Mouse (Mus musculus) forebrain, embryonic 15.5 days (tissue): ENCODE measurements around the gene Calm2. TPM values are rescaled to one million over a fixed set of nuclear protein-coding genes. Genes with fewer than 3 reads are reported as not detected.
A peak's percentile ranks its signal among the peaks of the same experiment; 100 is the strongest.

Experiments
- ATAC-seq: fragments of 200-750 bp; cut with Nextera tagmentation; replicated peaks from 2 replicates; pipeline ENCODE4 v1.8.0; 2017; ENCODE audit warnings: mild to moderate bottlenecking, moderate TSS enrichment, moderate library complexity
- H3K27ac ChIP-seq: fragments of 300-500 bp; sonication (generic); replicated peaks from 2 replicates; pipeline ENCODE4 v1.5.1; 2015; ENCODE audit warnings: mild to moderate bottlenecking, inconsistent platforms
- H3K27me3 ChIP-seq: fragments of 300-500 bp; sonication (generic); 2 replicates; pipeline ENCODE4 v1.6.1; 2015; ENCODE audit warnings: inconsistent platforms
- H3K36me3 ChIP-seq: fragments of 300-500 bp; sonication (generic); 2 replicates; pipeline ENCODE4 v1.6.1; 2015; ENCODE audit warnings: mild to moderate bottlenecking, inconsistent platforms
- H3K4me1 ChIP-seq: fragments of 300-500 bp; sonication (generic); 2 replicates; pipeline ENCODE4 v1.6.1; 2015; ENCODE audit warnings: inconsistent platforms
- H3K4me2 ChIP-seq: fragments of 300-500 bp; sonication (generic); replicated peaks from 2 replicates; pipeline ENCODE4 v1.6.1; 2015; ENCODE audit warnings: mild to moderate bottlenecking, inconsistent platforms
- H3K4me3 ChIP-seq: fragments of 300-500 bp; sonication (generic); 2 replicates; pipeline ENCODE4 v1.5.1; 2015; ENCODE audit warnings: mild to moderate bottlenecking, inconsistent platforms
- H3K9ac ChIP-seq: fragments of 300-500 bp; sonication (generic); replicated peaks from 2 replicates; pipeline ENCODE4 v1.6.1; 2015; ENCODE audit warnings: mild to moderate bottlenecking, inconsistent platforms
- H3K9me3 ChIP-seq: fragments of 300-500 bp; sonication (generic); 2 replicates; pipeline ENCODE4 v1.6.1; 2016; ENCODE audit warnings: inconsistent platforms
- WGBS: fragments of 180-500 bp; shearing (Covaris S2); methylation state at CpG from one replicate; pipeline ENCODE4 v1.1.7; 2015; ENCODE audit warnings: mixed read lengths; 5-methylcytosine and 5-hydroxymethylcytosine counted together
- polyA plus RNA-seq: library from polyadenylated mRNA; unstranded; fragments of >200 nt; fragmentation: Nextera tagmentation; extraction: Ambion mirVana; gene quantifications from 2 replicates; pipeline ENCODE4 v1.2.1, GENCODE M21; 2015

Gene Calm2
- polyA plus RNA-seq = 1,787 and 1,813 TPM in 2 replicates

DNA sequence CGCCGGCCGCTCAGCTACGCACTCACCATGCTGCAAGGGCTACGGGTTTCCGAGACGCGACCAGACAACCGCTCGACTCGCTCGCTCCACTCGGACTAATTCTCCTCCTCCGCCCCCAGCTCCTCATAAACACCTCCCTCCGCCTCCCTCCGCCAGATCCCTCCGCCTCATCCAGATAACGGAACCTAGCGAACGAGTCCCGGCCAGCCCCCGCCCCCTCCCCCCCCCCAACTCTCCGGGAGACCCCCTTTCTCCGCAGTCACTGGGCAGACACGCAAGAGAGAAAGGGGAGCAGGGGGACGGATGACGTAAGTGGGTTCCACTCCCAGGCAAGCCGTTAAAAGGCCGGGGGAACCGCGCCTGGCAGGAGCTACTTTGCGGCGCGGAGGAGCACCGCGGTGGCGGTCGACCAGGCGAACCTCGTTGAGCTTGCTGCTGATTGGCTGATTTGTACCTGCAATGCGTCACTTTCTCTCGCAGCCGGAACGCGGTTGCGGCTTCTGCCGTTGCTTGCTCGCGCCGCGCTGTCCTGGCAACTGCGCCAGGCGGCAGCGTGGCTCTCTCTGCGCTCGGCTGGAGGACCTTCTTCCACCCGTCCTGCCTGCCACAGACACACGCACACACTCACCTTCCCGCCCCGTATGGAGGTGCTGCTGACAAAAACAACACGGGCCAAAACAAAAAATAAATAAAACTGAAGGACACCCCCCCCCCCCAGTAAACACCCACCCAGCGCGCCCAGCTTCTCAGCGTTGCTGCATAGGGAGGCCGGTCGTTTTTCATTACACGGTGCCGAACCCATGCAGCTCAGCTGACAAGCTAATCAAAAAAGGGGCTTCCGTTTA, at the start of gene Calm2:
Gene Calm2, minus strand, starts transcription at position 169 of the 845 bp plus-strand sequence.
- H3K4me1 ChIP-seq = peaks cover 37% of the 10 kb centered on the region
- under 1% methylated on average over 68 of the region's 69 CpGs for WGBS
- ATAC-seq = peak; percentile 90

GRCm38 (mm10) chr17:87495504-87495903, 48.8 kb upstream of the Calm2 start:
- H3K4me2 ChIP-seq = no peak overlapping the region
- H3K4me3 ChIP-seq = no peak overlapping the region
- no peak overlapping the region for H3K9ac ChIP-seq
- H3K36me3 ChIP-seq = no peaks in the 10 kb centered on the region
- H3K9me3 ChIP-seq = no peaks in the 10 kb centered on the region
- 96% methylated on average over 4 of the region's 4 CpGs for WGBS
- no peaks in the 10 kb centered on the region for H3K27me3 ChIP-seq
- no peak overlapping the region for H3K27ac ChIP-seq
- no peak for ATAC-seq
- peaks cover 2% of the 10 kb centered on the region; the same call in 1 of the 2 replicates for H3K4me1 ChIP-seq

More for the DNA sequence above, at the start of gene Calm2:
- H3K36me3 ChIP-seq = no peaks in the 10 kb centered on the region
- peak within 1 kb of the TSS; percentile 96 for H3K4me3 ChIP-seq
- H3K9me3 ChIP-seq = no peaks in the 10 kb centered on the region
- peak within 1 kb of the TSS; percentile 99 for H3K27ac ChIP-seq
- H3K9ac ChIP-seq = peak within 1 kb of the TSS; percentile 100
- no peaks in the 10 kb centered on the region for H3K27me3 ChIP-seq
- H3K4me2 ChIP-seq = peak within 1 kb of the TSS; percentile 70

DNA sequence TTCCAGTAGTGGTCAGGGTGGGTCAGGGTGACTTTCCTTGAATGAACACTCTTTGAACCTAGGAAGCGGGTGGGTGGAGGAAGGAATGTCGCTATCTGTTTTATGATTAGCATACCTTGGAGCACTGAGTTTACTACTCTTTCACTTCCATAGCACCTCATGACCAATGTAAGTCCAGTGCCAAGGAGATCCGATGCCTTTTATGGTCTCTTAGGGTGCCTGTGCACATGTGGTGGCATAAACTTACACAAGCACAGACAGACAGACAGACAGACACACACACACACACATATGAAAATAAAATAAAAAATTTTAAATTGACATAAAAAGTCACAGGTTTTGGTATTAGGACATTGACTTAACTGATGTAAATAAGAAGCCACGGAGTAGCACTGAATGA, 47.6 kb upstream of the Calm2 start:
- 93% methylated on average over 4 of the region's 4 CpGs for WGBS
- Histone ChIP-seq H3K4me1 (peaks cover 5% of the 10 kb centered on the region; the same call in 1 of the 2 replicates), H3K9ac (no peak overlapping the region), H3K4me3 (no peak overlapping the region), H3K27ac (no peak overlapping the region), H3K4me2 (no peak overlapping the region), H3K36me3 (no peaks in the 10 kb centered on the region), H3K27me3 (no peaks in the 10 kb centered on the region), H3K9me3 (no peaks in the 10 kb centered on the region)
- no peak for ATAC-seq

DNA sequence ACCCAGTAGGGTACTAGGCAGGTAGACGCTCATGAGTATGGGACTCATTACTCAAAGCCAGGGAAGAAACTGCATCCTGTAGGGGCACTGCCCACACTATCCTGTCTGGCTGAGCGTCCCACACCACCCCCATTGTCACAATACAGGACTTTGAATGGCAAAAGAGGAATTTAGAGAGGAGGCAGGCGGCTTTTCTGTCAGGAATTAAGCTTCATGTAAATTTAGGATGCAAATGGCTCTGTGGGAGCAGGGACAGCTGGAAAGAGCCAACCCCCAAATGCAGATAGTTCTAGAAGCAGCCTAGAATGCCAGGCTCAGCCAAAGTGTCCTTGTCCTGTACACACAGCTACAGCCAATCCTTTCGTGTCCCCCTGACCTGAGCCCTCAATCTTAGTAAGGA, 45.6 kb upstream of the Calm2 start:
- Histone ChIP-seq H3K36me3 (no peaks in the 10 kb centered on the region), H3K4me2 (no peak overlapping the region), H3K4me3 (no peak overlapping the region), H3K9me3 (no peaks in the 10 kb centered on the region), H3K27ac (no peak overlapping the region), H3K9ac (no peak overlapping the region), H3K4me1 (peaks cover 5% of the 10 kb centered on the region; the same call in 1 of the 2 replicates), H3K27me3 (no peaks in the 10 kb centered on the region)
- 54% methylated on average over 4 of the region's 4 CpGs for WGBS
- no peak for ATAC-seq

DNA sequence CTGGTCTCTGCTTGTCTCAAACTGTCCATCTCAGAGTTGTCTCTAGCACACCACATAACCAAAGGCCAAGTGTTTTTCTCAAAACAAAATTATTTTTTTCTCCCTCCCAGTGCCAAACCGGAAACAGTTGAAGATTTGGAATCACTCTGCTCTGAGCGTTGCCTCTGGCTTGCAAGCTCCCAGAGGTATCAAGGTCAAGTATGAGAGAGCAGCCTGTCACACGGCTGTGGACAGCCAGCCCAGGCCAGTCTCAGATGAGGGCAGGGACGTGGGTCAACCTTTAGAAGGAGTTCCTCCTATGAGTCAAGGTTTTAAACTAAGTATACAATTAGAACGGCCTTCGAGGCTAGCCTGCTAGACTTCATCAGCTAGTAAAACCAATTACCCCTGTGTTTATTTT, 43.6 kb upstream of the Calm2 start:
- Histone ChIP-seq H3K36me3 (no peaks in the 10 kb centered on the region), H3K27ac (peak overlapping the region; percentile 13; the same call in 1 of the 2 replicates)
- WGBS = 43% methylated on average over 6 of the region's 6 CpGs

GRCm38 (mm10) chr17:87485751-87486150, 39.0 kb upstream of the Calm2 start:
- Histone ChIP-seq H3K4me3 (no peak overlapping the region), H3K36me3 (no peaks in the 10 kb centered on the region), H3K9ac (no peak overlapping the region), H3K27ac (no peak overlapping the region), H3K9me3 (no peaks in the 10 kb centered on the region), H3K4me2 (no peak overlapping the region), H3K27me3 (no peaks in the 10 kb centered on the region), H3K4me1 (peaks cover 5% of the 10 kb centered on the region; the same call in 1 of the 2 replicates)
- 92% methylated on average over 5 of the region's 5 CpGs for WGBS
- ATAC-seq = no peak

More for the DNA sequence above, 43.6 kb upstream of the Calm2 start:
- Histone ChIP-seq H3K9ac (no peak overlapping the region), H3K9me3 (no peaks in the 10 kb centered on the region), H3K4me1 (peaks cover 5% of the 10 kb centered on the region; the same call in 1 of the 2 replicates), H3K4me2 (no peak overlapping the region), H3K4me3 (no peak overlapping the region), H3K27me3 (no peaks in the 10 kb centered on the region)
- ATAC-seq = no peak

DNA sequence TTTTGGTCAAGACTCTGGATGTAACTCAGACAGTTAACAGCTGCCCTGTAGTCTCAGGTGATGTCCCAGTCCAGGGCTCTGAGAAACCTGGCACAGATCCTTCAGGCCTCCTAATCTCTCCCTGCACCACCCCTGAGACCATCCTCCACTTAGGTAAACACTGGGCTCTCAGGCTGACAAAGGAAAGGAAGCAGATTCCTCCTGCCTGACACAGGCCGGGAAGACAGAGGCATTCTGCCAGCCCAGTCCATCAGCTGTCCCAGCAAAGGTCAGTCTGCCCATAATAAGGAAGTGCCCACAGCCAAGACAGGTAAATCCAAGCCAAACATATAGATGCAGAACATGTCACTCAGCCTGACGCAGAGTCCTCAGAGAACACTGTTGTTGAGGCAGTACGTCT, 36.1 kb upstream of the Calm2 start:
- no peak overlapping the region for H3K9ac ChIP-seq
- H3K27ac ChIP-seq = no peak overlapping the region
- H3K36me3 ChIP-seq = no peaks in the 10 kb centered on the region
- no peaks in the 10 kb centered on the region for H3K27me3 ChIP-seq
- H3K9me3 ChIP-seq = no peaks in the 10 kb centered on the region
- H3K4me1 ChIP-seq = peaks cover 10% of the 10 kb centered on the region; the same call in 1 of the 2 replicates
- H3K4me2 ChIP-seq = no peak overlapping the region
- WGBS = 77% methylated on average over 3 of the region's 3 CpGs
- H3K4me3 ChIP-seq = no peak overlapping the region
- no peak for ATAC-seq

GRCm38 (mm10) chr17:87478569-87478968, 31.8 kb upstream of the Calm2 start:
- ATAC-seq = peak; percentile 72
- Histone ChIP-seq H3K4me1 (peaks cover 29% of the 10 kb centered on the region), H3K4me3 (no peak overlapping the region), H3K9ac (no peak overlapping the region), H3K9me3 (no peaks in the 10 kb centered on the region), H3K27ac (peak overlapping the region; percentile 25), H3K27me3 (no peaks in the 10 kb centered on the region), H3K4me2 (no peak overlapping the region), H3K36me3 (no peaks in the 10 kb centered on the region)
- 41% methylated on average over 9 of the region's 9 CpGs for WGBS

- H3K4me2 ChIP-seq = no peak overlapping the region
- H3K27me3 ChIP-seq = no peaks in the 10 kb centered on the region
- H3K9me3 ChIP-seq = no peaks in the 10 kb centered on the region
- H3K4me3 ChIP-seq = no peak overlapping the region
- no peak overlapping the region for H3K27ac ChIP-seq
- ATAC-seq = no peak
- 49% methylated on average over 16 of the region's 16 CpGs for whole genome bisulfite sequencing
- peaks cover 35% of the 10 kb centered on the region for H3K4me1 ChIP-seq
- H3K36me3 ChIP-seq = no peaks in the 10 kb centered on the region
- no peak overlapping the region for H3K9ac ChIP-seq
These were observed 30.9 kb upstream of the Calm2 start for GRCm38 (mm10) chr17:87477611-87478010.

GRCm38 (mm10) chr17:87475356-87475755, 28.6 kb upstream of the Calm2 start:
- H3K27ac ChIP-seq = no peak overlapping the region
- peaks cover 35% of the 10 kb centered on the region for H3K4me1 ChIP-seq
- H3K4me3 ChIP-seq = no peak overlapping the region
- no peaks in the 10 kb centered on the region for H3K27me3 ChIP-seq
- no peak overlapping the region for H3K9ac ChIP-seq
- H3K4me2 ChIP-seq = no peak overlapping the region
- WGBS = 75% methylated on average over 8 of the region's 8 CpGs
- H3K9me3 ChIP-seq = no peaks in the 10 kb centered on the region
- H3K36me3 ChIP-seq = no peaks in the 10 kb centered on the region
- no peak for ATAC-seq

- Histone ChIP-seq H3K36me3 (no peaks in the 10 kb centered on the region), H3K27me3 (no peaks in the 10 kb centered on the region), H3K4me1 (peaks cover 35% of the 10 kb centered on the region), H3K9ac (peak overlapping the region; percentile 45), H3K9me3 (no peaks in the 10 kb centered on the region), H3K27ac (peak overlapping the region; percentile 57; the same call in 1 of the 2 replicates), H3K4me2 (peak overlapping the region; percentile 57), H3K4me3 (peak overlapping the region; percentile 31)
- no peak for ATAC-seq
- WGBS = 2% methylated on average over 7 of the region's 7 CpGs
These were observed 27.7 kb upstream of the Calm2 start for GRCm38 (mm10) chr17:87474501-87474795.

GRCm38 (mm10) chr17:87473736-87474500, 27.2 kb upstream of the Calm2 start:
- peak overlapping the region; percentile 57 for H3K4me2 ChIP-seq
- H3K4me3 ChIP-seq = peak overlapping the region; percentile 31
- peak; percentile 77 for ATAC-seq
- peak overlapping the region; percentile 45 for H3K9ac ChIP-seq
- 1% methylated on average over 23 of the region's 23 CpGs for WGBS
- peaks cover 35% of the 10 kb centered on the region for H3K4me1 ChIP-seq
- H3K27me3 ChIP-seq = no peaks in the 10 kb centered on the region
- H3K27ac ChIP-seq = peak overlapping the region; percentile 57
- H3K36me3 ChIP-seq = no peaks in the 10 kb centered on the region
- no peaks in the 10 kb centered on the region for H3K9me3 ChIP-seq
